Mouse (Mus musculus) kidney, embryonic 16.5 days (tissue): ENCODE data around the gene Odf3. TPM values are rescaled to one million over a fixed set of nuclear protein-coding genes. Genes with fewer than 3 reads are reported as not detected.
A peak's percentile ranks its signal among the peaks of the same experiment; 100 is the strongest.
"Not testable (repeated sequence)": the region's sequence is repeated elsewhere in the genome, so short reads cannot be mapped to it uniquely, and the experiment has no call there.

Experiments used
- ATAC-seq: fragments of 200-750 bp; cut with Nextera tagmentation; 2 replicates; pipeline ENCODE4 v1.8.0; 2017; ENCODE audit warnings: moderate TSS enrichment; ENCODE audit not compliant: low FRiP score, low TSS enrichment
- H3K27ac ChIP-seq: fragments of 300-500 bp; sonication (generic); 2 replicates; pipeline ENCODE4 v1.5.1; 2014; ENCODE audit warnings: low read length
- H3K27me3 ChIP-seq: fragments of 300-500 bp; sonication (generic); 2 replicates; pipeline ENCODE4 v1.6.1; 2014; ENCODE audit warnings: low read length, control low read depth, mixed read lengths; ENCODE audit not compliant: insufficient read depth
- H3K36me3 ChIP-seq: fragments of 300-500 bp; sonication (generic); 2 replicates; pipeline ENCODE4 v1.6.1; 2014; ENCODE audit warnings: low read length, control low read depth, mixed read lengths; ENCODE audit not compliant: insufficient read depth
- H3K4me1 ChIP-seq: fragments of 300-500 bp; sonication (generic); 2 replicates; pipeline ENCODE4 v1.6.1; 2014; ENCODE audit warnings: low read length, control low read depth, mixed read lengths; ENCODE audit not compliant: insufficient read depth
- H3K4me2 ChIP-seq: fragments of 300-500 bp; sonication (generic); replicated peaks from 2 replicates; pipeline ENCODE4 v1.6.1; 2014; ENCODE audit warnings: low read depth, low read length
- H3K4me3 ChIP-seq: fragments of 300-500 bp; sonication (generic); 2 replicates; pipeline ENCODE4 v1.5.1; 2014; ENCODE audit warnings: mild to moderate bottlenecking, low read length
- H3K9ac ChIP-seq: fragments of 300-500 bp; sonication (generic); replicated peaks from 2 replicates; pipeline ENCODE4 v1.6.1; 2014; ENCODE audit warnings: low read length
- H3K9me3 ChIP-seq: fragments of 300-500 bp; sonication (generic); 2 replicates; pipeline ENCODE4 v1.6.1; 2016; ENCODE audit warnings: low read length, control low read depth
- WGBS: fragments of 180-500 bp; shearing (Covaris S2); extraction: QIAGEN DNeasy Blood & Tissue Kit; methylation state at CpG from one replicate; pipeline ENCODE4 v1.1.7; 2014; 5-methylcytosine and 5-hydroxymethylcytosine counted together
- polyA plus RNA-seq: library from polyadenylated mRNA; unstranded; fragments of >200 nt; fragmentation: Nextera tagmentation; extraction: Ambion mirVana; gene quantifications from 2 replicates; pipeline ENCODE4 v1.2.1, GENCODE M21; 2015

The Odf3 gene
- polyA plus RNA-seq, 1 experiment from 2014 or later: 0.12 TPM

DNA sequence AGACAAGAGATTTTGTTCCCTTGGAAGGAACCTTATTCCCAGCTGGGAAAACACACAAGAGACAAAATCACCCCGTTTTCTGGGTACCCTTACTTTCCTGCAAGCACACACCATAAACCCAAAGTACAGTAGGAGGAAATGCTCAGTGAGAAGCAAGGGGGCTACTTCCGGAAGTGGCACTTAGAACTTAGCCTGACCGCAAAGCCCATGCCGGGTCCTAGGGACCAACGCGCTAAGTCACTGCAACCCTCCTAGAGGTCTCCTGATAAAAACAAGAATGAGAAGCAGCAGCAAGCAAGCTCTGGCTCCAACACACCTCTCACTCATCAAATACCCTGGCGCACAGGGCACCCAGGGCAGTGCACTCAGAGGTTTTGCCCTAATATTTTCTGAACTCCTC, 31.8 kb downstream of the Odf3 start:
- Histone ChIP-seq H3K27ac (no peak overlapping the region), H3K4me2 (no peak overlapping the region), H3K27me3 (no peaks in the 10 kb centered on the region), H3K9ac (no peak overlapping the region), H3K4me3 (no peak overlapping the region), H3K36me3 (peaks cover 16% of the 10 kb centered on the region; the same call in 1 of the 2 replicates), H3K9me3 (no peaks in the 10 kb centered on the region), H3K4me1 (peaks cover 17% of the 10 kb centered on the region)
- 91% methylated on average over 7 of the region's 7 CpGs for WGBS
- no peak for ATAC-seq

DNA sequence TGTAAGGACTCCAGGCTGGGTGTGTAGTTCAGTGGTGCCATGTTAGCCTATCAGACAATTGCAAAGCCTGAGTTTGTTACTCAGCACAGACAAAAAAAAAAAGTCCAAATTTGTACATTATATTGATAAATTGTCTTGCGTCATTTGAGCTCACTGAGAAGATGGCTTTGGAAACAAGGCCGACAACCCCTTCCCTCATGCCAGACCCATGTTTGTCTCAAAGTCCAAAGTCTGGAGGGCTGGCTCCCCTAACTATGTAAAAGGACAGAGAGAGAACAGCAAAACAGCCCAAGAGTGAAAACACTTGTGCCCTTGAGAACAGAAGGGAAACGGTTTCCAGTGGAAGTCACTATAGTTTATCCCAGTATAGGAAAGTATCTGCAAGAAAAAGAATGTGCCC, 32.8 kb downstream of the Odf3 start:
- no peak for ATAC-seq
- WGBS: 72% methylated on average over 3 of the region's 3 CpGs
- H3K27ac ChIP-seq: peak overlapping the region; percentile 31; the same call in 1 of the 2 replicates
- no peaks in the 10 kb centered on the region for H3K27me3 ChIP-seq
- H3K4me2 ChIP-seq: peak overlapping the region; percentile 74; the same call in 1 of the 2 replicates
- peak overlapping the region; percentile 28; the same call in 1 of the 2 replicates for H3K9ac ChIP-seq
- no peak overlapping the region for H3K4me3 ChIP-seq
- peaks cover 10% of the 10 kb centered on the region; the same call in 1 of the 2 replicates for H3K36me3 ChIP-seq
- H3K9me3 ChIP-seq: no peaks in the 10 kb centered on the region
- H3K4me1 ChIP-seq: peaks cover 17% of the 10 kb centered on the region

DNA sequence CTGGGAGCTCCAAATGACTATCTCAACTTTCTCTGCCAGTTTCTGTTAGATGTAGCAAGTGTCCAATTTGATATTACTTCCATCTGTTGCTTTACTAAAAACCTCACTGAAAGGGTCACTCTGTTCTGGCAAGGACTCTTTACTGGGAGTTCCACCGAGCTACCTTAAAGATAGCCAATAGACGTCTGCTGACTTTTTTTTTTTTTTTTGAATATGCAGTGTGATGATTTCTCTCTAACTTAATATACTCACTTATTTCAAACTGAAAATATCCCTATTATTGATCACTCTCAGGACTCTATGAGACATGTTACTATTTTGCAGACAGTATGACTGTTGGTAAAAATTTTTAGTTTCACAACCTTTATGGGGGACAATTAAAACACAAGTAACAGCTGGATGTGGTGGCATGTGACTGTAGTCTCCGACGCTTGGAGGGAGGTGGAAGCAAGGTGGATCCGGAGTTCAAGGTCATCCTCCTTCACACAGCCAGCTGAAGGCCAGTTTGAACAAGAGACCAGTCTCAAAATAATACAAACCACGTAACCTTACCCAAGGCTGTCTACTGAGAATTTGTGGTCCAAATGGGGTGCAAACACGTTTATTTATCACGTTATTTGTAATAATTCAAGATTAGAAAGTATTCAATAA, 33.4 kb downstream of the Odf3 start:
- no peaks in the 10 kb centered on the region for H3K9me3 ChIP-seq
- peak overlapping the region; percentile 84 for H3K4me3 ChIP-seq
- peak overlapping the region; percentile 74 for H3K4me2 ChIP-seq
- ATAC-seq: no peak
- no peaks in the 10 kb centered on the region for H3K27me3 ChIP-seq
- H3K9ac ChIP-seq: peak overlapping the region; percentile 85; the same call in 1 of the 2 replicates
- H3K4me1 ChIP-seq: peaks cover 17% of the 10 kb centered on the region
- peak overlapping the region; percentile 31; the same call in 1 of the 2 replicates for H3K27ac ChIP-seq
- H3K36me3 ChIP-seq: peaks cover 6% of the 10 kb centered on the region; the same call in 1 of the 2 replicates
- WGBS: 12% methylated on average over 8 of the region's 8 CpGs

DNA sequence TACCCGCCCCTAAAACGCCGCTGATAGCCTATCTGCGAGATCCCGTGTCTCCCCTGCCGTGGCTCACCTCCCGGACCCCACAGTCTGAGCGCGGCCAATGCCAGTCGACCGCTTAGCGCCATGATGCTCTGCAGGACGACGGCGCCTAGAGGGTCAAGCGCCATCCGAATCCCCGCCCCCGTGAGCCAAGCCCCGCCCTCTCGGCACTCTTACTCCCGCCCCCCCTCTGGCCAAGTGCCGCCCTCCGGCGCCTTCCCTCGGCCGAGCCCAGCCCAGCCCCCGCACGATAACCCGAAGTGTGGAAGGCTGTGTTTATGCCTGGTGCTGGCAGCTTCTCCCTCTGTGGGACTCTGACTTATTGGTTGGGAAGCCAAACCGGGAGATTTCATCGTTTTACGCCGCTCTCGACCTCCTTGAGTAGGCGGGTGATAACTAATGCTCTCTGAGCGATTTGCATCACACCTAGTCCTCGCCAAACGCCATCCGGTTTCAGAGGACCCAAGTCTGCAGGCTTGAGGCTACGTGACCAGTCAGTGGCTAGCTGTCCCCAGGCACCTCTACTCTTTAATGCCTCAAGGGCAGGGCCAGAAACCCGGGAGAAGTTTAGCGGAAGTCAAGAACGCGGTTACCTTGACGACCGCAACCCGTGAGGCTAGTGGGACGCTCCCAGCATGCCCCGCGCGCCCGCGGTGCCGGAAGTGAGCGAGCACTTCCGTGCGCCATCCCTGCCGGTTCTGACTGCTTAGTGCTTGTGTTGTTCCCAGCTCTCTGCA, 34.3 kb downstream of the Odf3 start, which contains the start of the genes Psmd13 and Sirt3:
Psmd13 (plus strand) TSS at position 273 of the 773 bp plus-strand sequence.
Sirt3 (minus strand) TSS at position 614 of the 773 bp plus-strand sequence.
- peak within 1 kb of the TSS; percentile 94 for H3K27ac ChIP-seq
- no peaks in the 10 kb centered on the region for H3K9me3 ChIP-seq
- peak within 1 kb of the TSS; percentile 74 for H3K4me2 ChIP-seq
- peak within 1 kb of the TSS; percentile 85 for H3K9ac ChIP-seq
- peak within 1 kb of the TSS; percentile 84 for H3K4me3 ChIP-seq
- ATAC-seq: peak; percentile 96
- under 1% methylated on average over 56 of the region's 59 CpGs for WGBS
- H3K27me3 ChIP-seq: no peaks in the 10 kb centered on the region
- peaks cover 17% of the 10 kb centered on the region for H3K4me1 ChIP-seq
- peaks cover 8% of the 10 kb centered on the region; the same call in 1 of the 2 replicates for H3K36me3 ChIP-seq

DNA sequence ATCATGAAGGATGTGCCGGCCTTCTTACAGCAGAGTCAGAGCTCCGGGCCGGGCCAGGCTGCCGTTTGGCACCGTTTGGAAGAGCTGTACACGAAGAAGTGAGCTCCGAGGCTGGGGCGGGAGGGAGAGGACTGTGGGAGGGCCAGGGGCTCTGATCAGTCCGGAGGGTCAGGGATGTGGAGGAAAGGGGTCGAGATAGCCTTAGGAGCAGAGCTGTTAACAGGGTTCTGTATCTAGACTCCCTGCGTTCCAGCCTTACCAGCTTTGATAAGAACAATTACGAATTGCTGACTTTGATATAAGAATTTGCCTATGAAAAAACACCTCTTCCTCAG, 34.8 kb downstream of the Odf3 start:
- Histone ChIP-seq H3K27ac (peak overlapping the region; percentile 94), H3K36me3 (peaks cover 12% of the 10 kb centered on the region), H3K27me3 (no peaks in the 10 kb centered on the region), H3K9me3 (no peaks in the 10 kb centered on the region), H3K4me3 (peak overlapping the region; percentile 84), H3K4me1 (peaks cover 17% of the 10 kb centered on the region), H3K4me2 (peak overlapping the region; percentile 74), H3K9ac (peak overlapping the region; percentile 81)
- peak; percentile 64 for ATAC-seq
- WGBS: 0% methylated on average over 12 of the region's 12 CpGs

DNA sequence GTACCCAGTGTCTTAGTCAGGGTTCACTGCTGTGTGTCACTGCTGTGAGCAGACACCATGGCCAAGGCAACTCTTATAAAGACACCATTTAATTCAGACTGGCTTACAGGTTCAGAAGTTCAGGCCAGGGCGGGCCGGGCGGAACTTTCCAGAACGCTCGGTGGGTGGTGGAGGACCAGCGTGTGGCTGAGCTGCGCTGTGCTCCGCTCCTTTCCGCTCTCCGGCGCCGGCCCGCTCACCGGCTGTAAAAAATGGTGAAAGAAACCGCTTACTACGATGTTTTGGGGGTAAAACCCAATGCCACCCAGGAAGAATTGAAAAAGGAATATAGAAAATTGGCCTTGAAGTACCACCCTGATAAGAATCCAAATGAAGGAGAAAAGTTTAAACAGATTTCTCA, 43.0 kb downstream of the Odf3 start:
- not testable (repeated sequence) for H3K4me2 ChIP-seq, ATAC-seq, H3K4me3 ChIP-seq, H3K27ac ChIP-seq, H3K27me3 ChIP-seq, H3K4me1 ChIP-seq, H3K9me3 ChIP-seq, H3K9ac ChIP-seq
- WGBS: 95% methylated on average over 16 of the region's 16 CpGs
- peaks cover 67% of the 10 kb centered on the region for H3K36me3 ChIP-seq

DNA sequence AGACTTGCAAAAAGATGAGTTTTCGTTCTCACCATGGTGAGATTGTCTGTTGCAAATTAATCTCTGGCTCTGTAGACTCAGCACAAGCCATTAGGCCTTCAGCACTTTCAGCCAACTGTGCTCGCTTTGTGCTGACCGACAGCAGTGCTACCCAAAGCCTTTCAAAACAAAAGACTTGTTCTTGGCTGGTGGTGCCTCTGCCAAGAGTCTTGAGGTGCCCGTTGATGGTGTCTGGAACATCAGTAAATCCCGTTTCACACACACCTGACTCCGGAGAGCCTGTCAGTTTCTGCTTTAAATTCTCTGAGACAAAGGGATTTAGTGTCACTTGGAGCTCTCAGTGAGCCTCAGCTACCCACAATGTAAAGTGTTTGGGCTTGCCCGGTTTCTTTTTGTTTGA, 46.4 kb downstream of the Odf3 start:
- no peak overlapping the region for H3K4me3 ChIP-seq
- ATAC-seq: no peak
- H3K9ac ChIP-seq: no peak overlapping the region
- no peak overlapping the region for H3K27ac ChIP-seq
- no peaks in the 10 kb centered on the region for H3K9me3 ChIP-seq
- H3K4me2 ChIP-seq: no peak overlapping the region
- no peaks in the 10 kb centered on the region for H3K4me1 ChIP-seq
- no peaks in the 10 kb centered on the region for H3K27me3 ChIP-seq
- WGBS: 90% methylated on average over 7 of the region's 7 CpGs
- peaks cover 71% of the 10 kb centered on the region for H3K36me3 ChIP-seq

DNA sequence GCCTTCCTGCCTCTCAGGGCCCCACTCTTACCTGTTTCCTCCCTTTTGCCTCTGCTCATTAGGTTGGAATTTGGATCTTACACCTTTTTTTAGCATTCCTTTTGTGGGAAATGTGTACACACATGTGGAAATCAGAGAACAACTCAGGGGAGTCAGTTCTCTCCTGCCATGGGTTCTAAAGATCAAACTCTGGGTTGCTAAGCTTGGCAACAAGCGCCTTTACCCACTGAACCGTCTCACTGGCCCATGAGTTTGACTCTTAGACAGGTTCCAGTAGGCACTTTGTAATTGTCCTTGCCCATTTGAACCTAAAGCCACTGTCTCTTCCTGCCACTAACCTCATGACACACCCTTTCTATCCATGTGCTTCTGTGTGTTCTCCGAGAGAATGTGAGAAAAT, 47.0 kb downstream of the Odf3 start:
- WGBS: 96% methylated on average over 3 of the region's 3 CpGs
- no peak for ATAC-seq
- H3K27me3 ChIP-seq: no peaks in the 10 kb centered on the region
- H3K4me2 ChIP-seq: no peak overlapping the region
- H3K27ac ChIP-seq: no peak overlapping the region
- no peak overlapping the region for H3K4me3 ChIP-seq
- no peaks in the 10 kb centered on the region for H3K4me1 ChIP-seq
- no peaks in the 10 kb centered on the region for H3K9me3 ChIP-seq
- peaks cover 67% of the 10 kb centered on the region for H3K36me3 ChIP-seq
- no peak overlapping the region for H3K9ac ChIP-seq

DNA sequence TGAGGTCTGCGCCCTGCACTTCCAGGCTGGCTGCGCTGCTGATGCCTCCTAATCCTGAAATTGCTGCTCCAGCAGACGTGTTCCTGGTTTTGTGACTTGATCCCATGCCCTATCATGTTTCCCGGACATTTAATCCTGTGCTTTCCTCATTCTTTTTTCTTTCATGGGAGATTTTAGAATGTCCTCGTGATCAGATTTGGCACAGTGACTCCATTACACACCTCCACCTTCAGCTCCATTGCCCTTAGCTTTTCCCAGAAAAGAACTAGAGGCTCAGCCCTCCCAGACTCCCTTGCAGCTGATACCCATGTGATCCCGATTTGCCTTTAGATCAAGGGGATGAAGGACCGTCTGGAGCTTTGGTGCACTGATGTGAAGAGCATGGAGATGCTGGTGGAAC, 50.3 kb downstream of the Odf3 start:
- Histone ChIP-seq H3K9ac (no peak overlapping the region), H3K4me3 (no peak overlapping the region), H3K4me2 (no peak overlapping the region), H3K9me3 (no peaks in the 10 kb centered on the region), H3K4me1 (peaks cover 1% of the 10 kb centered on the region; the same call in 1 of the 2 replicates), H3K36me3 (peaks cover 49% of the 10 kb centered on the region), H3K27me3 (no peaks in the 10 kb centered on the region), H3K27ac (no peak overlapping the region)
- WGBS: 81% methylated on average over 7 of the region's 7 CpGs
- no peak for ATAC-seq

DNA sequence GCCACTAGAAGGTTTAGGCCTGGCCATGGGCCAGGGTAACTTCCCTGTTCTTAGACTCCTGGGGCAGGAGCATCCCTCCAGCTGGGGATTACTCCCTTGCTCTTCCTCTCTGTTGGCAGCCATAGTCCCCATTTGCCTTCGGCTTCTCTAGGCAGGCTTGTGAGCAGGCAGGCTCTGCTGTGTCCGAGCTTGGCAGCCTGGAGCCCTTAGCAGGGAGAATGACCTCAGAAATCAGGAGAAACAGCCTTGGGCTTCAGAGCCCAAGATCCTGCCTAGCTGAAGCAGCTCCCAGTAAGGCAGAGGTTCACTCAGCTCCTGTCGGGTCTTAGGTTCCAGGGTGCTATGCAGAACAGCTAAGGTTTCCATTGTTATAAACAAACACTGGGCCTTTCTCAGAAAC, 51.5 kb downstream of the Odf3 start:
- H3K4me1 ChIP-seq: peaks cover 4% of the 10 kb centered on the region; the same call in 1 of the 2 replicates
- no peak for ATAC-seq
- H3K27ac ChIP-seq: no peak overlapping the region
- no peak overlapping the region for H3K4me3 ChIP-seq
- no peaks in the 10 kb centered on the region for H3K27me3 ChIP-seq
- 80% methylated on average over 3 of the region's 3 CpGs for WGBS
- no peaks in the 10 kb centered on the region for H3K9me3 ChIP-seq
- H3K9ac ChIP-seq: no peak overlapping the region; the same call in 1 of the 2 replicates
- H3K4me2 ChIP-seq: no peak overlapping the region
- peaks cover 41% of the 10 kb centered on the region for H3K36me3 ChIP-seq
